Mouse (Mus musculus): ENCODE measurements around the gene Rnf144a. TPM values are rescaled to one million over a fixed set of nuclear protein-coding genes. Genes with fewer than 3 reads are reported as not detected.

Rnf144a gene
- 38.3 and 38.8 TPM in 2 replicates for polyA plus RNA-seq (2016; fragmentation: Nextera tagmentation; extraction: Ambion mirVana)

DNA sequence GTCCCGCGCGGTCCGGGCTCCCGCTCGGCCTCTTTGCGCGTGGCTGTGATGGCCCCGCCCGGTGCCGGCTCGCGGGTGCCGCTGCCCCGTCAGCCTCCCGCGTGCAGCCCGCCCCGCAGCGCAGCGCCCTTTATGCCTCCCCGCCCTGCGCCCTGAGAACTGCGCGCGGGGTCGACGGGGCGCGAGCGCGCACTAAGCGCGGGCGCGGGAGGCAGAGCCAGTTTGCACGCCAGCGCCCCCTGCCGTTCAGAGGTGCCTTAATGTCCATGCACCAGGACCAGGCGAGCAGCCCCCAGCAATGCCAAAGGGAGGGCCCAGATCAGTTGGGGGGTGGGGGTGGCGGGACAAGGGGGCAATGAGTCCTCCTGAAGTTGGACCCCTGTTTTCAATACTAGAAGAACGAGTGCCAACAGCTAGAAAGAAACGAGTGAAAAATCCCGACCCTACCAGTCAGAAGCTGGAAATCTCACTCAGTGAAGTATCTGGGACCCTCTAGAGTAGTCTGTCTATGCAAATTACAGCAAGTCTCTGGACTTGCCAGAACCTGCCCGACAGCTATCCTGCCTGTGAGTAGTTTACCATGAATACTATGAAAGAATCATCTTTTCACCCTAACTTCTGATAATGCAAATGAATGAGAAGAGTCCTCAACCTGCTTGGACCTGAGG is at the start of gene Rnf144a:
Gene Rnf144a, minus strand, starts transcription at position 151 of the 668 bp plus-strand sequence.
- Histone ChIP-seq H3K9me3 (no peaks in the 10 kb centered on the region), H3K27me3 (replicated peaks) (no peaks in the 10 kb centered on the region), H3K4me1 (peaks cover 28% of the 10 kb centered on the region), H3K9ac (peak within 1 kb of the TSS; percentile 98), H3K4me3 (peak within 1 kb of the TSS; percentile 87), H3K4me2 (replicated peaks) (peak within 1 kb of the TSS; percentile 76), H3K36me3 (no peaks in the 10 kb centered on the region), H3K27ac (peak within 1 kb of the TSS; percentile 9; the same call in 1 of the 2 replicates)
- WGBS = under 1% methylated on average over 45 of the region's 45 CpGs
- ATAC-seq (ENCODE audit: low FRiP score, low read depth) = peak; percentile 90

DNA sequence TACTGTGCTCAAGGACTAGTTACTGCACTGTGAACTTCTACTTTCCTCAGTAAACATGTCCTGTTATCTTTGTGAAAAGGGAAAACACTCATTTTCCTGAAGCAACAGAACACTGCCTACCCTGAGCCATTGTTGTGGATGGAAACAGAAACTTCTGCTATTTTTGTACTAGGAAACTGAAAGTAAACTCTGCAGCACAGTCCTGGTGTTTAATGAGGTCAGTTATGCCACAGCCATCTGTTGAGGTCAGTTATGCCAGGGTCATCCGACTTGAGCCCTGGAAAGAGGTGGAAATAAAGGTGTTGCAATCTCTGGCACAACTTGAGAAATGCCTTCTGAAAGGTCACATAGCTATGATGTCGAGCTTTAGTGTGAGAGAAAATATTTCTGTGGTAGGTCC is 45.0 kb upstream of the Rnf144a start:
- Histone ChIP-seq H3K27ac (no peak overlapping the region), H3K4me1 (peaks cover 9% of the 10 kb centered on the region; the same call in 1 of the 2 replicates), H3K27me3 (replicated peaks) (no peaks in the 10 kb centered on the region), H3K4me3 (no peak overlapping the region), H3K36me3 (no peaks in the 10 kb centered on the region), H3K9me3 (no peaks in the 10 kb centered on the region), H3K9ac (no peak overlapping the region), H3K4me2 (replicated peaks) (no peak overlapping the region)
- ATAC-seq (ENCODE audit: low FRiP score, low read depth) = no peak
- WGBS = 74% methylated on average over 2 of the region's 2 CpGs

DNA sequence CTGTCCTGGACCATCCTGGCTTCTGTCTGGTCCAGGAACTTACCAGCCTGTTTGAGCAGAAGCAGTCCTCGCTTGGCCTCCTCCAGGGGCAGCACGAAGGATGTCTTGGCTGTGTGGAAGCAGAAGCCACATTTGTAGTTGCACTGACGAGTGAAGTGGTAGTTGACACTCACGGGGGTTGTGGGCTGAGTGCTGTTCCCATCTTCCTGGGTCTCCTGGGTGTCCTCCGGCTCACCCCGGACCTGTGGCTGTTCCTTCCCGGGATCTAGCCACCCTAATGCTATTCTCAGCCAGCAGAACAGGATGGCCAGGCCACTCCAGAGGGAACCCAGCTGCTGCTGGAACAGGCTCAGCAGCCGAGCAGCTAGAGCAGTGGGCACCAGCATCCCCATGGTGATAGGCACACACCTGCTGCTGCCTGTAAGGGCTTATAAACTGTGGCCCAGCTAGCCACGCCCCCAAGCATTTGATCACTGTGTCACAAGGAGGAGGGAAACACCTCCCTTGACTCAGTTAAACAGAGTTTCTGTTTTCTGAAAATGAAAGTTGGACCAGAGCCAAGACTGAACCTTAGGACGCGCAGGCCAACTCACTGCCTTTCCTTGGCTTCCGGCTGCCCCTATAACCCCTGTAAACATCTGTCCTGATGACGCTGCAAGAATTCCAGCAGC is 41.1 kb upstream of the Rnf144a start, which contains the start of gene Rsad2:
Gene Rsad2, minus strand, starts transcription at position 425 of the 671 bp plus-strand sequence.
- Histone ChIP-seq H3K9me3 (no peaks in the 10 kb centered on the region), H3K27me3 (replicated peaks) (no peaks in the 10 kb centered on the region), H3K36me3 (no peaks in the 10 kb centered on the region), H3K4me1 (peaks cover 9% of the 10 kb centered on the region; the same call in 1 of the 2 replicates), H3K4me3 (no peak within 1 kb of the TSS), H3K4me2 (replicated peaks) (peak within 1 kb of the TSS; percentile 33), H3K27ac (no peak within 1 kb of the TSS), H3K9ac (no peak within 1 kb of the TSS)
- WGBS = 53% methylated on average over 13 of the region's 13 CpGs
- peak; percentile 71 for ATAC-seq (ENCODE audit: low FRiP score, low read depth)

DNA sequence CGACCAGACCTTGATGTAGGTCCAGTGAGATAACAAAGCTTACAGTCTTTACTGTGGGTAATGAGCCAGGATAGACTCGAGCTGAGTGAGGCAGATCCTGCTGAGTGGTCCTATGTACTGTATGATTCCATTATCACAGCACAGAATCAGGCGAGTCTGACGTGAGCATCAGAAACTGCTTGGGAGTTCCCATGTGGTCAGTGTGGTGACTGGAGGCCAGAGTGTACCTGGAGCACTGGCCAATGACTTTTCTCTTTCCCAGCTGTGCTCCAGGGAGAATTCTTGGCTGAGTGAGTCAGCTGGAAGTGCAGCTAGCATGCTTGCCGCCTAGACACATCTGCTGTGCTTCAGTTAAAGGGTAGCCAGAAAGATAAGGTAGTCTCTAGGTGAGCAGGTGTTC is 39.6 kb upstream of the Rnf144a start:
- H3K9ac ChIP-seq = no peak overlapping the region
- H3K4me3 ChIP-seq = no peak overlapping the region
- ATAC-seq (ENCODE audit: low FRiP score, low read depth) = no peak
- no peaks in the 10 kb centered on the region for H3K27me3 ChIP-seq (replicated peaks)
- H3K9me3 ChIP-seq = no peaks in the 10 kb centered on the region
- no peak overlapping the region for H3K27ac ChIP-seq
- 66% methylated on average over 5 of the region's 5 CpGs for WGBS
- H3K4me2 ChIP-seq (replicated peaks) = no peak overlapping the region
- H3K4me1 ChIP-seq = peaks cover 9% of the 10 kb centered on the region; the same call in 1 of the 2 replicates
- no peaks in the 10 kb centered on the region for H3K36me3 ChIP-seq

DNA sequence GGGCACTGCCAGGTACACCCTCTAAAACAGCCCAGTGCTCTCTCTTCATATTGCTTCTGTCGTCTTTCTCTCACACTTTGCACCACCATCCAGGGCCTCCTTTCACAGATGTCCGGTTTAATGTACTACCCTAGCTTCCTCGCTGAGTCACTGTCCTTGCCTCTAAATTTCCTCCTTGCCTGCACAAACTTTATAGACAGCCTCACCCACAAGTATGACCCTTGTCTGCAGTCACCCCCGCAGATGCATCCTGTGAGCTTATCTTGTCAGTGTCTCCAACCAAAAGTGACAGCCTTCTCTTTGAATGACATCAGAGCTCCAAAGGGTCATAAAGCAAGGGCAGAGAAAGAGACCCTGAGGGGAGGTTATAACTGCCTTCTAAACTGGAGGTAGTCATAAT is 37.9 kb upstream of the Rnf144a start:
- Histone ChIP-seq H3K4me1 (peaks cover 9% of the 10 kb centered on the region; the same call in 1 of the 2 replicates), H3K27me3 (replicated peaks) (no peaks in the 10 kb centered on the region), H3K4me2 (replicated peaks) (no peak overlapping the region), H3K4me3 (no peak overlapping the region), H3K9ac (no peak overlapping the region), H3K9me3 (no peaks in the 10 kb centered on the region), H3K27ac (no peak overlapping the region), H3K36me3 (no peaks in the 10 kb centered on the region)
- WGBS = 74% methylated on average over 4 of the region's 4 CpGs
- ATAC-seq (ENCODE audit: low FRiP score, low read depth) = no peak

DNA sequence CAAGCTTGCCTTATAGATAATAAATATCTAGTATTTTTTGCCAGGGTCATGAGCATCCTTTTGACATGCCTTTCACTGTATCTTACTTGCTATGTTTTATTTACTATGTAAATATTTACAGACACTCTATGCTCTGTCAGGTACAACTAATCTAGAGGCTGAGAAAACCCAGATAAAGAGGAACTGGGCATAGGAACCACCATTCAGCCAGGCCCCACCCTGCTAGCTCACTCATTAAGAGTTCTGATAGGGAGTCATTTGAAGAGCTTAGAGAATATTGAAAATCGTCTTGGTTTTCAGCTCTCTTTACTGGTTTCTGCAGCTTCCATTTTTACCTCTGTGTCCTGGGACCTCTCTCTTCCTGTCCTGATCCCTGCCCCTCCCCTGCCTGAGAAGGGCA is 36.1 kb upstream of the Rnf144a start:
- Histone ChIP-seq H3K36me3 (no peaks in the 10 kb centered on the region), H3K27ac (no peak overlapping the region), H3K9ac (no peak overlapping the region), H3K4me3 (no peak overlapping the region), H3K9me3 (no peaks in the 10 kb centered on the region), H3K4me1 (peaks cover 5% of the 10 kb centered on the region; the same call in 1 of the 2 replicates), H3K4me2 (replicated peaks) (no peak overlapping the region), H3K27me3 (replicated peaks) (no peaks in the 10 kb centered on the region)
- no peak for ATAC-seq (ENCODE audit: low FRiP score, low read depth)
- 60% methylated on average over 1 of the region's 1 CpGs for WGBS

DNA sequence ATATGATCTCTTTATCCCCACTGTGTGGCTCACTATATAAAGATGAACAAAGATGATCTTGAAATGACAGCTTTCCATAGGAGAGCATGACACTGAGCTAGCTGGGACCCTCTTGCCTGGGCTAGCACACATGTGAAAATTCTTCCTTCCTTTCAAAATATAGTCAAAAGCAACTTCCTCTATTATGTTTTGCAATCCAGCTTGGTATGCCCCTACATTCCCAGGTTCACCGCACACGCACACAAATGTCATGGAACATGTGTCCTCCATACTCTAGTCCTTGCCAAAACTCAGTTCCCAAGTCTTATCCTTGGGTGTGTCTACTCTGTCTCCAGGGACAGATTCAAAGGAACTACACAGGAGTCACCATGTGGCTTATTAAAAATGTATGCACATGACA is 34.4 kb upstream of the Rnf144a start:
- WGBS = 95% methylated on average over 2 of the region's 2 CpGs
- H3K36me3 ChIP-seq = no peaks in the 10 kb centered on the region
- H3K4me1 ChIP-seq = no peaks in the 10 kb centered on the region
- no peak overlapping the region for H3K4me2 ChIP-seq (replicated peaks)
- ATAC-seq (ENCODE audit: low FRiP score, low read depth) = no peak
- no peak overlapping the region for H3K9ac ChIP-seq
- H3K9me3 ChIP-seq = no peaks in the 10 kb centered on the region
- H3K27ac ChIP-seq = no peak overlapping the region
- H3K4me3 ChIP-seq = no peak overlapping the region
- no peaks in the 10 kb centered on the region for H3K27me3 ChIP-seq (replicated peaks)

DNA sequence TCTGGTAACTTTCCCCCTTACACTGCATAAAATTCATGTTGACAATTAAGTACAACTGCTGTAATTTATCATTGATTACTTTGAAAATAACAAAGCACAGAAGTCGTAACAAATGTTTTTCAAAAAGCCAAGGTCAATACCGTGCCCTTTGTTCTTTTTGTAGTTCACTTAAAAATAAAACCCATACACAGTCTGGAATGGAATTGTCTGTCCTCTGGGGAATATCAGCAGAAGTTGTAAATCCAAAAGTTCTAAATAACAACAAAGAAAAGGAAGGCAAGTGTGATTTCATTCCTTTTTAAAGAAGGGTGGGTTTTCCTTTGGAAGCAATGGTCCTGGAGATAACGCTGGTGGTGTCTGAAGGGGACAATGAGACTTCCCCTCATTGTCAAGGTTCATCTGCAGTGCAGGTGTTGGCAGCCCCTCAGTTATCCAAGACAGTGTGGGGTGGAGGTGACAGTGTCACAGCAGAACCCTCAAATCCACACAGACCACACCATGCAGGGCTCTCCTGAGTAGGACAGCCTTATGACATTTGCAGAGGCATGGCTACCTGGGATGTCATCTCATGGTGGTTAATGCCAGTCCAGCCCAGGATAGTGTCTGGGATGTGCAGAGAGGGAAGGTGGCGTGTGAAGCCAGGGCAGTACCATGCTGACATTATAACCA is 31.5 kb upstream of the Rnf144a start:
- Histone ChIP-seq H3K9ac (no peak overlapping the region), H3K27ac (no peak overlapping the region), H3K4me3 (no peak overlapping the region), H3K4me2 (replicated peaks) (no peak overlapping the region), H3K36me3 (no peaks in the 10 kb centered on the region), H3K27me3 (replicated peaks) (no peaks in the 10 kb centered on the region), H3K4me1 (no peaks in the 10 kb centered on the region), H3K9me3 (no peaks in the 10 kb centered on the region)
- WGBS = 79% methylated on average over 4 of the region's 4 CpGs
- no peak for ATAC-seq (ENCODE audit: low FRiP score, low read depth)

DNA sequence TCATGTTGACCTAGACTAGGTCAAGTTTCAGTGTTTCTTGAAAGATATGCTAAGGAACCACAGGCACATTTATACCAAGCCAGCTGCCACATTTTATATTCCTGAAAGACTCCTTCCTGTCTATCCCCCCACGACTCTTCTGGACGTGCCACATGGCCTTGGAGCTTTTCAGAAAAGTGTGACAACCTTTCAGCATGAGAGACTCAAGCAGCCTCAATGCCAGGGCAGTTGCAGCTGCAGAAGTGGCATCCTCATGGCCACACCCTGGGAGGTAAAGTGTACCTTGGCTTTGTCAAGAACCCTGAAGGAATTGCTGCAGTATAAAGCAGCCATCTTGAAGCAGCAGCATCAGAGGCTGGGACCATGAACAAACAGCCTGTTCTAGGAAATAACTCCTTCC is 29.5 kb upstream of the Rnf144a start:
- Histone ChIP-seq H3K4me2 (replicated peaks) (no peak overlapping the region), H3K9me3 (no peaks in the 10 kb centered on the region), H3K4me3 (no peak overlapping the region), H3K27ac (no peak overlapping the region), H3K36me3 (no peaks in the 10 kb centered on the region), H3K4me1 (no peaks in the 10 kb centered on the region), H3K9ac (no peak overlapping the region), H3K27me3 (replicated peaks) (no peaks in the 10 kb centered on the region)
- ATAC-seq (ENCODE audit: low FRiP score, low read depth) = no peak
- 89% methylated on average over 2 of the region's 2 CpGs for WGBS

DNA sequence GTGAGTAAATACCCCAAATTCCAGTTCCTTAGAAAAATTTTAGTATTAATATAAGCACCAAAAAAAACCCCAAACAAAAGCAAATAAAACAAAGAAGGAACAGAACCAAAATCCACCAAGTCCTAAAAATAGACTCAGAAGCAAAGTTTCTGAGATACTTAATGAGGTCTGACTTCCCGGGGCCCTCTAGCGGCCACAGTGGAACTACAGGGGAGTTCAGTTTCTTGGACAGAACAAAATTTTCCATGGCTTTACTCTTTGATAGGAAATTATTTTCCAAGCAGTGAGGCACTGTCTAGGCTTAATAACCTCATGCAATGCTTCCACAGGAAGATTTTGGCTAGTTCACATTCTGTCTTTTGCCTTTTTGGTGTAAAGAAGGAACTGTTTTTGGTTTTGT is 29.0 kb upstream of the Rnf144a start:
- no peaks in the 10 kb centered on the region for H3K9me3 ChIP-seq

DNA sequence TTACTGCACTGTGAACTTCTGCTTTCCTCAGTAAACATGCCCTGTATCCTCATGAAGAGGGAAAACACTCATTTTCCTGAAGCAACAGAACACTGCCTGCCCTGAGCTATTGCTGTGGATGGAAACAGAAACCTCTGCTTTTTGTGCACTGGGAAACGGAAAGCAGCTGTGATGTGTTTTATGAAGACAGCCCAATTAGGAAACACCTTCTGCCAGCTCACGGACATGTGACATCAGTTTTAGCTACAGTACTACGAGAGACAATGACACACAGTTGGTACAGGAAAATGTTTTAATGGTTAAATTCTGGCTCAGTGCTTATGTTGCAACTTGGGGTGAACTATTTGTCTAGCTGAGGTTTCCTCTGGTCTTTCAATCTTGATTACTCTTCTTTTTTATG is 24.3 kb upstream of the Rnf144a start:
- Histone ChIP-seq H3K4me1 (no peaks in the 10 kb centered on the region), H3K27me3 (replicated peaks) (no peaks in the 10 kb centered on the region), H3K27ac (no peak overlapping the region), H3K9ac (no peak overlapping the region), H3K9me3 (no peaks in the 10 kb centered on the region), H3K4me2 (replicated peaks) (no peak overlapping the region), H3K36me3 (no peaks in the 10 kb centered on the region), H3K4me3 (no peak overlapping the region)
- WGBS = 81% methylated on average over 3 of the region's 3 CpGs
- no peak for ATAC-seq (ENCODE audit: low FRiP score, low read depth)

More for the DNA sequence above, 29.0 kb upstream of the Rnf144a start:
- Histone ChIP-seq H3K27ac (no peak overlapping the region), H3K4me1 (no peaks in the 10 kb centered on the region), H3K36me3 (no peaks in the 10 kb centered on the region), H3K4me2 (replicated peaks) (no peak overlapping the region), H3K9ac (no peak overlapping the region), H3K27me3 (replicated peaks) (no peaks in the 10 kb centered on the region), H3K4me3 (no peak overlapping the region)
- no peak for ATAC-seq (ENCODE audit: low FRiP score, low read depth)
- WGBS = 3% methylated on average over 2 of the region's 2 CpGs

DNA sequence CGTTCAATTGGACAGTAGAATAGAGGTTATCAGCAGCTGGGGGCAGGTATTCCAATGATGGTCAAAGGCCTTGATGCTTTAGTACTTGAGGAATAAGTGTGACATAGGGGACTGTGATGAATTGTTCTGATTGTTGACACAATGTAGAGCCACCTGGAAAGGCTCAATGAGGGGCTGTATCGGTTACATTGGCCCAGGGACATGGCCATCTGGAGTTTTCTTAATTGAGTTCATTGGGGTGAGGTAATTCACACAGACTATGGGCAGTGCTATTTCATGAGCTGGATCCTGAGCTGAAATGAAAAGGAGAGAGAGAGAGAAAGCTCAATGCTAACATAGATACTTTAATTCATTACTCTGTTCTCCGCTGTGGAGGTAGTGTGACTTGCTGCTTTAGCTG is 22.9 kb upstream of the Rnf144a start:
- 71% methylated on average over 3 of the region's 3 CpGs for WGBS
- no peak overlapping the region for H3K4me2 ChIP-seq (replicated peaks)
- no peaks in the 10 kb centered on the region for H3K4me1 ChIP-seq
- H3K27me3 ChIP-seq (replicated peaks) = no peaks in the 10 kb centered on the region
- H3K9me3 ChIP-seq = no peaks in the 10 kb centered on the region
- H3K36me3 ChIP-seq = no peaks in the 10 kb centered on the region
- ATAC-seq (ENCODE audit: low FRiP score, low read depth) = no peak
- no peak overlapping the region for H3K4me3 ChIP-seq
- H3K27ac ChIP-seq = no peak overlapping the region
- H3K9ac ChIP-seq = no peak overlapping the region
